Mouse (Mus musculus) liver, embryonic 11.5 days (tissue): ENCODE data around the gene Limch1. TPM values are rescaled to one million over a fixed set of nuclear protein-coding genes. Genes with fewer than 3 reads are reported as not detected.

Experiments
- ATAC-seq: fragments of 200-750 bp; cut with Nextera tagmentation; replicated peaks from 2 replicates; pipeline ENCODE4 v1.8.0; 2017; ENCODE audit warnings: moderate number of reproducible peaks, mild to moderate bottlenecking, moderate TSS enrichment, moderate library complexity; ENCODE audit not compliant: low FRiP score
- DNase-seq: peaks from one replicate; pipeline ENCODE4 v3.0.0-alpha.2; 2017; ENCODE audit warnings: low spot score
- H3K27ac ChIP-seq: fragments of 300-500 bp; sonication (generic); 2 replicates; pipeline ENCODE4 v1.5.1; 2014; ENCODE audit warnings: mild to moderate bottlenecking, low read depth, low read length, control low read depth
- H3K27me3 ChIP-seq: fragments of 300-500 bp; sonication (generic); replicated peaks from 2 replicates; pipeline ENCODE4 v1.6.1; 2014; ENCODE audit warnings: low read length, mixed read lengths; ENCODE audit not compliant: control insufficient read depth, insufficient read depth
- H3K36me3 ChIP-seq: fragments of 300-500 bp; sonication (generic); 2 replicates; pipeline ENCODE4 v1.6.1; 2014; ENCODE audit warnings: mild to moderate bottlenecking, low read length, moderate library complexity, mixed read lengths; ENCODE audit not compliant: control insufficient read depth, insufficient read depth
- H3K4me1 ChIP-seq: fragments of 300-500 bp; sonication (generic); replicated peaks from 2 replicates; pipeline ENCODE4 v1.6.1; 2014; ENCODE audit warnings: low read length, mixed read lengths; ENCODE audit not compliant: control insufficient read depth, insufficient read depth
- H3K4me2 ChIP-seq: fragments of 300-500 bp; sonication (generic); 2 replicates; pipeline ENCODE4 v1.6.1; 2014; ENCODE audit warnings: mild to moderate bottlenecking, control low read depth, moderate library complexity
- H3K4me3 ChIP-seq: fragments of 300-500 bp; sonication (generic); 2 replicates; pipeline ENCODE4 v1.5.1; 2014; ENCODE audit warnings: low read depth, low read length, control low read depth
- H3K9ac ChIP-seq: fragments of 300-500 bp; sonication (generic); 2 replicates; pipeline ENCODE4 v1.6.1; 2014; ENCODE audit warnings: low read depth, low read length, control low read depth
- H3K9me3 ChIP-seq: fragments of 300-500 bp; sonication (generic); 2 replicates; pipeline ENCODE4 v1.6.1; 2016; ENCODE audit warnings: low read length, inconsistent platforms, mixed read lengths; ENCODE audit not compliant: control insufficient read depth
- WGBS: fragments of 180-500 bp; shearing (Covaris S2); extraction: QIAGEN DNeasy Blood & Tissue Kit; methylation state at CpG from one replicate; pipeline ENCODE4 v1.1.7; 2014; 5-methylcytosine and 5-hydroxymethylcytosine counted together
- polyA plus RNA-seq: library from polyadenylated mRNA; unstranded; fragments of >200 nt; fragmentation: Nextera tagmentation; extraction: Ambion mirVana; gene quantifications from 2 replicates; pipeline ENCODE4 v1.2.1, GENCODE M21; 2014

The Limch1 gene
- polyA plus RNA-seq, 1 experiment from 2014 or later, result 11.6 TPM

GRCm38 (mm10) chr5:66895440-66896120 lies 150.0 kb downstream of the Limch1 start:
- no peaks in the 10 kb centered on the region for H3K4me1 ChIP-seq
- no peak overlapping the region for H3K4me3 ChIP-seq
- no peak for DNase-seq
- no peaks in the 10 kb centered on the region for H3K36me3 ChIP-seq
- no peak overlapping the region for H3K4me2 ChIP-seq
- no peak overlapping the region for H3K27ac ChIP-seq
- H3K27me3 ChIP-seq, result no peaks in the 10 kb centered on the region
- no peak for ATAC-seq
- no peaks in the 10 kb centered on the region for H3K9me3 ChIP-seq
- no peak overlapping the region for H3K9ac ChIP-seq
- 61% methylated on average over 9 of the region's 9 CpGs for WGBS

- DNase-seq, result no peak
- no peaks in the 10 kb centered on the region for H3K36me3 ChIP-seq
- H3K9me3 ChIP-seq, result no peaks in the 10 kb centered on the region
- no peaks in the 10 kb centered on the region for H3K4me1 ChIP-seq
- H3K4me3 ChIP-seq, result no peak overlapping the region
- no peak overlapping the region for H3K4me2 ChIP-seq
- WGBS, result 82% methylated on average over 5 of the region's 5 CpGs
- no peak overlapping the region for H3K9ac ChIP-seq
- ATAC-seq, result no peak
- H3K27me3 ChIP-seq, result no peaks in the 10 kb centered on the region
- no peak overlapping the region for H3K27ac ChIP-seq
Measured at GRCm38 (mm10) chr5:66897584-66897983, 152.0 kb downstream of the Limch1 start.

- no peak overlapping the region for H3K4me2 ChIP-seq
- WGBS, result 70% methylated on average over 1 of the region's 1 CpGs
- no peak overlapping the region for H3K27ac ChIP-seq
- H3K36me3 ChIP-seq, result no peaks in the 10 kb centered on the region
- DNase-seq (no peak), ATAC-seq (no peak)
- no peak overlapping the region for H3K9ac ChIP-seq
- H3K4me1 ChIP-seq, result no peaks in the 10 kb centered on the region
- H3K4me3 ChIP-seq, result no peak overlapping the region
- H3K9me3 ChIP-seq, result no peaks in the 10 kb centered on the region
- H3K27me3 ChIP-seq, result no peaks in the 10 kb centered on the region
Measured at GRCm38 (mm10) chr5:66898252-66898651, 152.6 kb downstream of the Limch1 start.

- H3K36me3 ChIP-seq, result no peaks in the 10 kb centered on the region
- no peak overlapping the region for H3K9ac ChIP-seq
- H3K27ac ChIP-seq, result no peak overlapping the region
- H3K4me1 ChIP-seq, result no peaks in the 10 kb centered on the region
- H3K9me3 ChIP-seq, result no peaks in the 10 kb centered on the region
- ATAC-seq, result no peak
- no peak overlapping the region for H3K4me3 ChIP-seq
- WGBS, result 77% methylated on average over 9 of the region's 9 CpGs
- no peak overlapping the region for H3K4me2 ChIP-seq
- no peaks in the 10 kb centered on the region for H3K27me3 ChIP-seq
- no peak for DNase-seq
Measured at GRCm38 (mm10) chr5:66898811-66899430, 153.3 kb downstream of the Limch1 start.

- ATAC-seq (no peak), DNase-seq (no peak)
- H3K9me3 ChIP-seq, result no peaks in the 10 kb centered on the region
- H3K9ac ChIP-seq, result no peak overlapping the region
- 88% methylated on average over 4 of the region's 4 CpGs for WGBS
- no peak overlapping the region for H3K27ac ChIP-seq
- no peak overlapping the region for H3K4me2 ChIP-seq
- no peaks in the 10 kb centered on the region for H3K27me3 ChIP-seq
- H3K4me1 ChIP-seq, result no peaks in the 10 kb centered on the region
- H3K4me3 ChIP-seq, result no peak overlapping the region
- H3K36me3 ChIP-seq, result no peaks in the 10 kb centered on the region
Measured at GRCm38 (mm10) chr5:66901116-66901515, 155.5 kb downstream of the Limch1 start.

- no peak for DNase-seq
- H3K27ac ChIP-seq, result no peak overlapping the region
Measured at GRCm38 (mm10) chr5:66904835-66905234, 159.2 kb downstream of the Limch1 start.

GRCm38 (mm10) chr5:66908883-66909282 lies 163.3 kb downstream of the Limch1 start:
- WGBS, result 85% methylated on average over 9 of the region's 9 CpGs
- no peaks in the 10 kb centered on the region for H3K4me1 ChIP-seq
- no peaks in the 10 kb centered on the region for H3K9me3 ChIP-seq
- no peak for ATAC-seq
- H3K9ac ChIP-seq, result no peak overlapping the region
- no peaks in the 10 kb centered on the region for H3K27me3 ChIP-seq
- no peak overlapping the region for H3K27ac ChIP-seq
- no peaks in the 10 kb centered on the region for H3K36me3 ChIP-seq
- H3K4me2 ChIP-seq, result no peak overlapping the region
- DNase-seq, result no peak
- no peak overlapping the region for H3K4me3 ChIP-seq

More at GRCm38 (mm10) chr5:66904835-66905234, 159.2 kb downstream of the Limch1 start:
- Histone ChIP-seq H3K4me2 (no peak overlapping the region), H3K27me3 (no peaks in the 10 kb centered on the region), H3K4me3 (no peak overlapping the region), H3K9ac (no peak overlapping the region), H3K36me3 (no peaks in the 10 kb centered on the region), H3K4me1 (no peaks in the 10 kb centered on the region), H3K9me3 (no peaks in the 10 kb centered on the region)
- no peak for ATAC-seq
- 77% methylated on average over 6 of the region's 6 CpGs for WGBS

GRCm38 (mm10) chr5:66909962-66910361 lies 164.3 kb downstream of the Limch1 start:
- no peaks in the 10 kb centered on the region for H3K9me3 ChIP-seq
- no peak for DNase-seq
- no peaks in the 10 kb centered on the region for H3K27me3 ChIP-seq
- H3K4me3 ChIP-seq, result no peak overlapping the region
- no peak overlapping the region for H3K4me2 ChIP-seq
- H3K9ac ChIP-seq, result no peak overlapping the region
- no peaks in the 10 kb centered on the region for H3K36me3 ChIP-seq
- no peak for ATAC-seq
- no peak overlapping the region for H3K27ac ChIP-seq
- 59% methylated on average over 2 of the region's 2 CpGs for WGBS
- H3K4me1 ChIP-seq, result no peaks in the 10 kb centered on the region

- H3K4me3 ChIP-seq, result no peak overlapping the region
- H3K4me2 ChIP-seq, result no peak overlapping the region
- H3K27me3 ChIP-seq, result no peaks in the 10 kb centered on the region
- DNase-seq, result no peak
- WGBS, result 92% methylated on average over 9 of the region's 9 CpGs
- no peak overlapping the region for H3K9ac ChIP-seq
- H3K9me3 ChIP-seq, result no peaks in the 10 kb centered on the region
- no peak for ATAC-seq
- no peaks in the 10 kb centered on the region for H3K36me3 ChIP-seq
- no peak overlapping the region for H3K27ac ChIP-seq
- no peaks in the 10 kb centered on the region for H3K4me1 ChIP-seq
Measured at GRCm38 (mm10) chr5:66910610-66911009, 165.0 kb downstream of the Limch1 start.
